Mouse (Mus musculus) limb, embryonic 15.5 days (tissue): ENCODE measurements at regions not wholly inside any gene's neighbourhood (a gene's known extent, or its start where the extent isn't known, plus 50 kb on each side); places are given as distances from the start of the nearest gene placed in this dataset.

Experiments used
- ATAC-seq: fragments of 200-750 bp; cut with Nextera tagmentation; 2 replicates; pipeline ENCODE4 v1.8.0; 2017; ENCODE audit warnings: low read depth, moderate TSS enrichment; ENCODE audit not compliant: insufficient number of reproducible peaks, low FRiP score, low TSS enrichment
- H3K27ac ChIP-seq: fragments of 300-500 bp; sonication (generic); 2 replicates; pipeline ENCODE4 v1.5.1; 2015; ENCODE audit warnings: moderate library complexity, mild to moderate bottlenecking, inconsistent platforms
- H3K27me3 ChIP-seq: fragments of 300-500 bp; sonication (generic); 2 replicates; pipeline ENCODE4 v1.6.1; 2015; ENCODE audit warnings: inconsistent platforms
- H3K36me3 ChIP-seq: fragments of 300-500 bp; sonication (generic); 2 replicates; pipeline ENCODE4 v1.6.1; 2015; ENCODE audit warnings: inconsistent platforms
- H3K4me1 ChIP-seq: fragments of 300-500 bp; sonication (generic); 2 replicates; pipeline ENCODE4 v1.6.1; 2015; ENCODE audit warnings: inconsistent platforms
- H3K4me2 ChIP-seq: fragments of 300-500 bp; sonication (generic); 2 replicates; pipeline ENCODE4 v1.6.1; 2015; ENCODE audit warnings: mild to moderate bottlenecking, inconsistent platforms
- H3K4me3 ChIP-seq: fragments of 300-500 bp; sonication (generic); 2 replicates; pipeline ENCODE4 v1.5.1; 2015; ENCODE audit warnings: mild to moderate bottlenecking, inconsistent platforms
- H3K9ac ChIP-seq: fragments of 300-500 bp; sonication (generic); 2 replicates; pipeline ENCODE4 v1.6.1; 2015; ENCODE audit warnings: inconsistent platforms
- H3K9me3 ChIP-seq: fragments of 300-500 bp; sonication (generic); 2 replicates; pipeline ENCODE4 v1.6.1; 2016; ENCODE audit warnings: inconsistent platforms
- WGBS: fragments of 180-500 bp; shearing (Covaris S2); methylation state at CpG from one replicate; pipeline ENCODE4 v1.1.7; 2015; 5-methylcytosine and 5-hydroxymethylcytosine counted together

DNA sequence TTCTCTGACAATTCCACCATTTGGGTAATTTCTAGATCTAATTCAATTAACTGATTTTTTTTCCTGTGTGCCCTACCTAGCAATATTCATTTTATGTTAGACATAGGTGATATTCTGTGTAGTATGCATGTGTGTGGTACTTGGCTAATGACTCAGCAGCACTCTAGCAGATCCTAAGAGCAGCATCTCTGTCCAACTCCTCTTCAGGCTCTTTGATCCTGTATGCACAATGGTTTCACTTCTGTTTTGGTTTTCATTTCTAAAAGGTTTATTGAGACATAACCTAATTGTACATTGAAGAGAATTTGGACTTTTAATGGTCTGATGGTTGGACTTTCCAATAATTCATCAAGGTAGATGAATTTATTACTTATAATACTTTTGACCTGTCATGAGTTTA, 308.8 kb upstream of the Gm765 start:
- Histone ChIP-seq H3K9ac (no peak overlapping the region), H3K27me3 (no peaks in the 10 kb centered on the region), H3K4me3 (no peak overlapping the region), H3K4me1 (no peaks in the 10 kb centered on the region), H3K27ac (no peak overlapping the region), H3K9me3 (no peaks in the 10 kb centered on the region), H3K4me2 (no peak overlapping the region), H3K36me3 (no peaks in the 10 kb centered on the region)
- no peak for ATAC-seq

DNA sequence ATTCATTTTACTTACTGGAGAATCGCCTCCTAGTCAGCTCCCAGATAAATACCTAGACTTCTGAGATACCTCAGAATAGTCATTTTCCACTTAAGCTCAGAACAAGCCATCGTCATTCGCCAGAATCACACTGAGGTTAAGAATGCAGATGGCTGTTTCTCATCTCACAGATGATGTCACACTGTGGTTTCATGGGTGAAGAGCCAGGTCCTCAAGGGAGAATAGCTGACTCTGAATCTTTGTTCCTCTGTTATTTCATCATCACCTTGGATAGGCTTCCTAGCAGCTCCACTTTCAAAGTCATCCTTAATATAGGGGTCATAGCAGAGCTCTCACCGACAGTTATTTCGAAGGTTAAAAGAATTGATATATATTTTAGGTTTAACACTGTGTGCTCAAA, 297.8 kb upstream of the Gm765 start:
- no peak overlapping the region for H3K27ac ChIP-seq
- 92% methylated on average over 5 of the region's 5 CpGs for WGBS
- no peak for ATAC-seq
- H3K4me3 ChIP-seq: no peak overlapping the region
- no peaks in the 10 kb centered on the region for H3K9me3 ChIP-seq
- no peaks in the 10 kb centered on the region for H3K4me1 ChIP-seq
- H3K27me3 ChIP-seq: no peaks in the 10 kb centered on the region
- no peaks in the 10 kb centered on the region for H3K36me3 ChIP-seq
- no peak overlapping the region for H3K4me2 ChIP-seq
- H3K9ac ChIP-seq: no peak overlapping the region

GRCm38 (mm10) chr6:98635816-98636215, 293.3 kb upstream of the Gm765 start:
- Histone ChIP-seq H3K36me3 (no peaks in the 10 kb centered on the region), H3K4me1 (peaks cover 7% of the 10 kb centered on the region), H3K9ac (no peak overlapping the region), H3K4me3 (no peak overlapping the region), H3K27ac (no peak overlapping the region), H3K4me2 (no peak overlapping the region), H3K9me3 (no peaks in the 10 kb centered on the region), H3K27me3 (no peaks in the 10 kb centered on the region)
- WGBS: 78% methylated on average over 6 of the region's 6 CpGs
- no peak for ATAC-seq

DNA sequence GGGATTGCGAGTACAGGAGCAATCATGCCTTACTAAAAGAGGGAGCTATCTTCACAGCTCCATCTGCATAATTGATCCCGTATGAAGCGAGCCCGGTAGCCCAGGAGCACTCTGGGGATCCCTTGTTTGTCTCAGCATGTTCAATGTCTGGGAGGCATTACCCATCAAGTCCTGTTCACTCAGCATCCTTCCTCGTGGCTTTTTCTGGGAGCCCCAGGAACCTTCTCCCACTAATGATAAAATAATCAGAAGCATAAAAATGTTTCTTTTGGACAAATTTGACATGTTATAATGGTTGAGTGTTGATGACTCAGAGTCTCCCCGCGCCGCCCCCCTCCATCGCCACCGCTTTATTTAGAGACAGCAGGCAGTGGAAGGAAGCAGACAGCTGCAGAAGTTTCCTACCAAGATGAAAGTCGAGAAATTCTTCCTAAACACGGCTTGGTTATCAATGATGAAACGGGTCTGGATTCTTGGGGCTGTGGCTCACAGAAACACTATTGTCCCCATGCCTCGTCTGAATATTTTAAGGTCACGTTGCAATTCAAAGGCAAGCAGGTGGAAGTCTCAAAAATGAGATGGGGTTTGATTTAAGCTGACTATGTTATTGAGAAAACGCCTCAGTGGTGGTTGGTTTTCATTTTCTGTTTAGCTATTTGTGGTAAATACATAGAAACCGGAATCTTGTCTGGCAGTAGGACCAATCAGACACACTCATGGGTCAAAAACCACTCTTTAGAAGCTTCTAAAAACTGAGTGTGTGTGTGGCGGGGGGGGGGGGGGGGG, 289.9 kb upstream of the Gm765 start:
- Histone ChIP-seq H3K9ac (no peak overlapping the region), H3K4me1 (peaks cover 11% of the 10 kb centered on the region), H3K27me3 (no peaks in the 10 kb centered on the region), H3K27ac (no peak overlapping the region), H3K4me2 (peak overlapping the region; percentile 12; the same call in 1 of the 2 replicates), H3K9me3 (no peaks in the 10 kb centered on the region), H3K36me3 (no peaks in the 10 kb centered on the region), H3K4me3 (no peak overlapping the region)
- no peak for ATAC-seq
- 33% methylated on average over 18 of the region's 18 CpGs for WGBS

GRCm38 (mm10) chr6:98631269-98631668, 288.7 kb upstream of the Gm765 start:
- Histone ChIP-seq H3K9ac (no peak overlapping the region), H3K36me3 (no peaks in the 10 kb centered on the region), H3K27me3 (no peaks in the 10 kb centered on the region), H3K27ac (no peak overlapping the region), H3K4me2 (no peak overlapping the region), H3K4me1 (peaks cover 11% of the 10 kb centered on the region), H3K9me3 (no peaks in the 10 kb centered on the region), H3K4me3 (no peak overlapping the region)
- WGBS: 31% methylated on average over 8 of the region's 8 CpGs
- no peak for ATAC-seq

- no peaks in the 10 kb centered on the region for H3K36me3 ChIP-seq
- peaks cover 13% of the 10 kb centered on the region for H3K4me1 ChIP-seq
- ATAC-seq: no peak
- no peak overlapping the region for H3K9ac ChIP-seq
- H3K4me3 ChIP-seq: no peak overlapping the region
- H3K27ac ChIP-seq: no peak overlapping the region
- H3K27me3 ChIP-seq: no peaks in the 10 kb centered on the region
- 72% methylated on average over 4 of the region's 4 CpGs for WGBS
- H3K9me3 ChIP-seq: no peaks in the 10 kb centered on the region
- H3K4me2 ChIP-seq: no peak overlapping the region
Measured at GRCm38 (mm10) chr6:98629646-98630045, 287.1 kb upstream of the Gm765 start.

DNA sequence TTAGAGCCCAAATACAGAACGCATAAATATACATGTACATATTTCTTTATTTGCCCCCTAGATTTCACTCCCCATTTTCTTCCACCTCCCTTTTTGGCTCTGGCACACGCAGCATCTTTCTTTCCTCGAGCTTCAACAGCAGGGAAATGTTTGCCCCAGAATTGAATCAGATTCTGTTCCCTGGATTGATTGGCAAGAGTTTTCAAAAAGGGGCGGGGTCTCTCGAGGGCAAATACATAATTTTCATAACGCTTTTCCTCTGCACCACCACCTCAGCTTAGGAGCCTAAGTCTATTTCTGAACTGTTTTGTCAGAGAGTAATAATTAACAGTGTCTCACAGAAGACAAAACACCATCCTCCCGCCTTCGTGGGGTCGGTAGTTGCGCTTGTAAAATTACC, 283.9 kb upstream of the Gm765 start:
- Histone ChIP-seq H3K27ac (no peak overlapping the region), H3K36me3 (no peaks in the 10 kb centered on the region), H3K4me2 (no peak overlapping the region), H3K4me3 (no peak overlapping the region), H3K4me1 (peaks cover 6% of the 10 kb centered on the region; the same call in 1 of the 2 replicates), H3K27me3 (no peaks in the 10 kb centered on the region), H3K9ac (no peak overlapping the region), H3K9me3 (no peaks in the 10 kb centered on the region)
- ATAC-seq: no peak
- 51% methylated on average over 10 of the region's 10 CpGs for WGBS

- WGBS: 81% methylated on average over 3 of the region's 3 CpGs
Measured at GRCm38 (mm10) chr6:98620886-98621285, 278.3 kb upstream of the Gm765 start.

DNA sequence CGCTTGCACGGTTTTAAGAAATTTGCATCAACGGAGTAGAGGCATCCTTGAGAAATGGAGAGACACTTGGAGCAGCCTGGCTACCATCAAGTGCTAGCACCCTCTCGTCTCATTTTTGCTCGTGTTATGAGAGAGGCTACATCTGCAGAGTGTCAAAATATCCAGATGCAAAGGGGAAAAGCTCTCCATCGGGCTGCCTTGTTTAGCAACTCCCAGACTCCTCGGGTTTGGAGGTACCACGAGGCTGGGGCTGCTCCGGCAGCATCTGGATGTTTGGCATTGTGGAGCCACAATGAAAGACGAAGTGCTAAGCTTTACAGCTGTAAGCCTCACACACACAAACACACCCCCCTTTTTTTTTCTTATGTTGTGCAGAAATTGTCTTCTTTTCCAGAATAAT, 270.5 kb upstream of the Gm765 start:
- ATAC-seq: no peak

More at GRCm38 (mm10) chr6:98620886-98621285, 278.3 kb upstream of the Gm765 start:
- H3K4me1 ChIP-seq: 0 out of 2 replicates have a peak, but pooled peaks cover 2% of the 10 kb centered on the region
- H3K4me3 ChIP-seq: no peak overlapping the region
- H3K27ac ChIP-seq: no peak overlapping the region
- H3K36me3 ChIP-seq: no peaks in the 10 kb centered on the region
- no peaks in the 10 kb centered on the region for H3K27me3 ChIP-seq
- no peak for ATAC-seq
- H3K4me2 ChIP-seq: no peak overlapping the region
- H3K9me3 ChIP-seq: no peaks in the 10 kb centered on the region
- no peak overlapping the region for H3K9ac ChIP-seq

GRCm38 (mm10) chr6:98609133-98609532, 266.6 kb upstream of the Gm765 start:
- Histone ChIP-seq H3K4me3 (no peak overlapping the region), H3K27me3 (no peaks in the 10 kb centered on the region), H3K4me2 (no peak overlapping the region), H3K9ac (no peak overlapping the region), H3K36me3 (no peaks in the 10 kb centered on the region), H3K9me3 (no peaks in the 10 kb centered on the region), H3K27ac (no peak overlapping the region), H3K4me1 (no peaks in the 10 kb centered on the region)
- no peak for ATAC-seq
- 58% methylated on average over 1 of the region's 1 CpGs for WGBS

More for the DNA sequence above, 270.5 kb upstream of the Gm765 start:
- no peak overlapping the region for H3K4me3 ChIP-seq
- no peaks in the 10 kb centered on the region for H3K27me3 ChIP-seq
- WGBS: 72% methylated on average over 10 of the region's 10 CpGs
- no peaks in the 10 kb centered on the region for H3K4me1 ChIP-seq
- no peaks in the 10 kb centered on the region for H3K9me3 ChIP-seq
- no peak overlapping the region for H3K9ac ChIP-seq
- H3K27ac ChIP-seq: no peak overlapping the region
- H3K36me3 ChIP-seq: no peaks in the 10 kb centered on the region
- H3K4me2 ChIP-seq: no peak overlapping the region

GRCm38 (mm10) chr6:98606680-98607079, 264.1 kb upstream of the Gm765 start:
- Histone ChIP-seq H3K27ac (no peak overlapping the region), H3K27me3 (no peaks in the 10 kb centered on the region), H3K4me2 (no peak overlapping the region), H3K4me1 (no peaks in the 10 kb centered on the region), H3K9me3 (no peaks in the 10 kb centered on the region), H3K4me3 (no peak overlapping the region), H3K36me3 (no peaks in the 10 kb centered on the region), H3K9ac (no peak overlapping the region)
- WGBS: 79% methylated on average over 3 of the region's 3 CpGs
- ATAC-seq: no peak

GRCm38 (mm10) chr6:98597612-98598011, 255.1 kb upstream of the Gm765 start:
- no peak for ATAC-seq
- Histone ChIP-seq H3K9me3 (no peaks in the 10 kb centered on the region), H3K9ac (no peak overlapping the region), H3K4me1 (no peaks in the 10 kb centered on the region), H3K4me2 (no peak overlapping the region), H3K27ac (no peak overlapping the region), H3K36me3 (no peaks in the 10 kb centered on the region), H3K4me3 (no peak overlapping the region), H3K27me3 (no peaks in the 10 kb centered on the region)
- 90% methylated on average over 6 of the region's 6 CpGs for WGBS

- Histone ChIP-seq H3K36me3 (no peaks in the 10 kb centered on the region), H3K9ac (no peak overlapping the region), H3K27me3 (no peaks in the 10 kb centered on the region), H3K4me1 (no peaks in the 10 kb centered on the region), H3K9me3 (no peaks in the 10 kb centered on the region), H3K4me3 (no peak overlapping the region), H3K4me2 (no peak overlapping the region), H3K27ac (no peak overlapping the region)
- 80% methylated on average over 4 of the region's 4 CpGs for WGBS
- no peak for ATAC-seq
Measured at GRCm38 (mm10) chr6:98590989-98591388, 248.4 kb upstream of the Gm765 start.
